Mouse (Mus musculus) embryonic fibroblast, embryonic 13.5 days (primary cell): ENCODE data around the gene Nudt3.

Experiments
- CTCF ChIP-seq: IDR thresholded peaks from 2 replicates; pipeline ENCODE4 v1.5.1; 2011; ENCODE audit warnings: mild to moderate bottlenecking, control low read depth, low read length, moderate library complexity, borderline replicate concordance; ENCODE audit not compliant: insufficient read depth
- POLR2A ChIP-seq: IDR thresholded peaks from 2 replicates; pipeline ENCODE4 v1.6.1; 2011; ENCODE audit warnings: low read depth, mild to moderate bottlenecking, control low read depth, low read length, moderate library complexity

- TF ChIP-seq CTCF, result no peak
- TF ChIP-seq POLR2A, result no peak
These were observed 31.3 kb downstream of the Nudt3 start for GRCm38 (mm10) chr17:27591826-27592564.
